Mouse (Mus musculus) lung, embryonic 15.5 days (tissue): Measurements from ENCODE around the gene Fto. TPM values are rescaled to one million over a fixed set of nuclear protein-coding genes. Genes with fewer than 3 reads are reported as not detected.
A peak's percentile ranks its signal among the peaks of the same experiment; 100 is the strongest.

Source experiments
- ATAC-seq: fragments of 200-750 bp; cut with Nextera tagmentation; 2 replicates; pipeline ENCODE4 v1.8.0; 2017; ENCODE audit warnings: moderate number of reproducible peaks, borderline replicate concordance; ENCODE audit not compliant: low FRiP score, low TSS enrichment; ENCODE audit errors: extremely low read depth
- H3K27ac ChIP-seq: fragments of 300-500 bp; sonication (generic); 2 replicates; pipeline ENCODE4 v1.5.1; 2015; ENCODE audit warnings: moderate library complexity, mild to moderate bottlenecking, inconsistent platforms
- H3K27me3 ChIP-seq: fragments of 300-500 bp; sonication (generic); 2 replicates; pipeline ENCODE4 v1.6.1; 2015; ENCODE audit warnings: inconsistent platforms
- H3K36me3 ChIP-seq: fragments of 300-500 bp; sonication (generic); 2 replicates; pipeline ENCODE4 v1.6.1; 2015; ENCODE audit warnings: inconsistent platforms
- H3K4me1 ChIP-seq: fragments of 300-500 bp; sonication (generic); 2 replicates; pipeline ENCODE4 v1.6.1; 2015; ENCODE audit warnings: inconsistent platforms
- H3K4me2 ChIP-seq: fragments of 300-500 bp; sonication (generic); 2 replicates; pipeline ENCODE4 v1.6.1; 2015; ENCODE audit warnings: inconsistent platforms, mild to moderate bottlenecking, moderate library complexity
- H3K4me3 ChIP-seq: fragments of 300-500 bp; sonication (generic); 2 replicates; pipeline ENCODE4 v1.5.1; 2015; ENCODE audit warnings: mild to moderate bottlenecking, inconsistent platforms
- H3K9ac ChIP-seq: fragments of 300-500 bp; sonication (generic); 2 replicates; pipeline ENCODE4 v1.6.1; 2015; ENCODE audit warnings: inconsistent platforms
- H3K9me3 ChIP-seq: fragments of 300-500 bp; sonication (generic); 2 replicates; pipeline ENCODE4 v1.6.1; 2016; ENCODE audit warnings: inconsistent platforms
- WGBS: fragments of 180-500 bp; shearing (Covaris S2); methylation state at CpG from one replicate; pipeline ENCODE4 v1.1.7; 2015; 5-methylcytosine and 5-hydroxymethylcytosine counted together
- polyA plus RNA-seq: library from polyadenylated mRNA; unstranded; fragments of >200 nt; fragmentation: Nextera tagmentation; extraction: Ambion mirVana; gene quantifications from 2 replicates; pipeline ENCODE4 v1.2.1, GENCODE M21; 2015

Fto gene
- polyA plus RNA-seq, 1 experiment from 2014 or later = 91.2 TPM

DNA sequence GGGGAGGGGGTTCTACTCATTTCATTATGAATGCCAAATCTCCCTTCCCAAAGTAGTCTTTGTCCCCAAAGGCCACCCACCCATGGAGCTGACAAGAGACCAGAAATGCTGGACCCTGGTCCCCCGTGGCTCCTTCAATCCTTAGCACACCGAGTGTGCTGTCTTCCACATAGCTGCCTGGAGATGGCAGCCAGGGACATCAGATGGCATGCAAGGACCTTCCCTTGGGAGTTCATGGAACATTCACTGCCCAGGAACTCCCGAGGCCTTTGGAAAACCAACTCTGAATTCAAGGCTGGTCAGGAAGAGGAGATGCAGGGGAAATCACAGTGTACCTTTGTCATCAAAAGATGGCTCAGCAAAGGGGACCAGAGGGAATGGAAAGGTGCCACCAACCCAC lies 372.1 kb downstream of the Fto start:
- H3K4me3 ChIP-seq = no peak overlapping the region
- peaks cover 8% of the 10 kb centered on the region; the same call in 1 of the 2 replicates for H3K4me1 ChIP-seq
- H3K27ac ChIP-seq = no peak overlapping the region
- no peak for ATAC-seq
- no peaks in the 10 kb centered on the region for H3K36me3 ChIP-seq
- H3K9me3 ChIP-seq = no peaks in the 10 kb centered on the region
- 43% methylated on average over 3 of the region's 3 CpGs for WGBS
- H3K9ac ChIP-seq = no peak overlapping the region
- no peak overlapping the region for H3K4me2 ChIP-seq
- H3K27me3 ChIP-seq = peaks cover 30% of the 10 kb centered on the region; the same call in 1 of the 2 replicates

GRCm38 (mm10) chr8:91692056-91692721 lies 378.9 kb downstream of the Fto start:
- Histone ChIP-seq H3K9ac (no peak overlapping the region), H3K4me1 (no peaks in the 10 kb centered on the region), H3K4me2 (no peak overlapping the region), H3K27me3 (peaks cover 9% of the 10 kb centered on the region; the same call in 1 of the 2 replicates), H3K9me3 (no peaks in the 10 kb centered on the region), H3K36me3 (no peaks in the 10 kb centered on the region), H3K4me3 (no peak overlapping the region), H3K27ac (no peak overlapping the region)
- WGBS = 23% methylated on average over 15 of the region's 15 CpGs
- ATAC-seq = no peak

- Histone ChIP-seq H3K36me3 (no peaks in the 10 kb centered on the region), H3K27ac (no peak overlapping the region), H3K27me3 (peaks cover 29% of the 10 kb centered on the region), H3K9ac (no peak overlapping the region), H3K4me2 (no peak overlapping the region), H3K4me1 (no peaks in the 10 kb centered on the region), H3K4me3 (no peak overlapping the region), H3K9me3 (no peaks in the 10 kb centered on the region)
- no peak for ATAC-seq
- 54% methylated on average over 5 of the region's 5 CpGs for WGBS
Measured at GRCm38 (mm10) chr8:91706533-91706932, 393.2 kb downstream of the Fto start.

DNA sequence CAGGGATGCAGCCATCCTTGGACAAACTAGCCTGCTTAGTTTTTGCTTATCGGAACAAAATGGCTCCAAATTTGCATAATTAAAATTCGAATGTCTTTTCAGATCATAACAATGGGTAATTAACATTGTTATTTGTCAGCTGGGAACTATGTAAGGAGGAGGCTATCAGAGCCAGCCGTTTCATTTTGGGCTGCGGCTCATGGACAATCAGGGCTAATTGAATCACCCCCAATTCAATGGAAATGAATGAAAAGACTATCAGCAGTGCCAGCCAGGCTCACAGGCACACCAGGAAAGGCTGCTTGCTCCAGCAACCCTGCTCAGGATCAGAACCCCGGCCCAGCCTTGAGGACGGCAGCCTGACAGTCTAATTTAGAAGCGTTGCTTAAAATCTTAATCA lies 395.3 kb downstream of the Fto start:
- ATAC-seq = no peak
- WGBS = 79% methylated on average over 7 of the region's 7 CpGs
- peaks cover 42% of the 10 kb centered on the region for H3K27me3 ChIP-seq
- H3K4me2 ChIP-seq = no peak overlapping the region
- H3K4me3 ChIP-seq = no peak overlapping the region
- no peaks in the 10 kb centered on the region for H3K9me3 ChIP-seq
- no peaks in the 10 kb centered on the region for H3K36me3 ChIP-seq
- H3K27ac ChIP-seq = no peak overlapping the region
- no peak overlapping the region for H3K9ac ChIP-seq
- H3K4me1 ChIP-seq = peaks cover 10% of the 10 kb centered on the region

DNA sequence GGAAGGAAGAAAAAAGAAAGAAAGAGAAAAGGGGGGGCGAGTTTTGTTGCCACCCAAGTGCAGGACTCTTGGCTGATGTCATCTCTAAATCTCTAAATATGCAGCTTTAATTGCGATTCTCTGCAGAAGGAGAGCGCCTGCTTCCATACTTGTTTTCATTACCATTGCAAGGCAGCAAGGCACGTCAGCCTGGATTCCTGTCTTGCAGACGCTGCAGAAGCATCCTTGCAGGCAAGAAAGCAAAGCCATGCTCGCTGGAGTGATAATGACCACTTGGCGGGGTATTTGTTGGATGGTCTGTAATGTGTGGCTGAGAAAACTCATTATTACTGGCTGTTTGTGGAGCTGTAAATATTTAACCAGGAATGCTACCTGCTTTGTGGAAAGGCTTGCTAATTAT lies 396.4 kb downstream of the Fto start:
- 30% methylated on average over 7 of the region's 7 CpGs for WGBS
- Histone ChIP-seq H3K27me3 (peaks cover 42% of the 10 kb centered on the region), H3K4me3 (no peak overlapping the region), H3K4me2 (no peak overlapping the region), H3K9me3 (no peaks in the 10 kb centered on the region), H3K36me3 (no peaks in the 10 kb centered on the region), H3K4me1 (peaks cover 17% of the 10 kb centered on the region), H3K27ac (no peak overlapping the region), H3K9ac (no peak overlapping the region)
- no peak for ATAC-seq

GRCm38 (mm10) chr8:91711202-91711601 lies 397.9 kb downstream of the Fto start:
- H3K27ac ChIP-seq = no peak overlapping the region
- H3K4me3 ChIP-seq = no peak overlapping the region
- peaks cover 20% of the 10 kb centered on the region for H3K4me1 ChIP-seq
- H3K4me2 ChIP-seq = no peak overlapping the region
- no peaks in the 10 kb centered on the region for H3K9me3 ChIP-seq
- H3K36me3 ChIP-seq = no peaks in the 10 kb centered on the region
- H3K9ac ChIP-seq = no peak overlapping the region
- WGBS = 53% methylated on average over 6 of the region's 6 CpGs
- no peak for ATAC-seq
- H3K27me3 ChIP-seq = peaks cover 48% of the 10 kb centered on the region

GRCm38 (mm10) chr8:91711981-91712598 lies 398.8 kb downstream of the Fto start:
- no peak overlapping the region for H3K27ac ChIP-seq
- 35% methylated on average over 6 of the region's 6 CpGs for WGBS
- peaks cover 20% of the 10 kb centered on the region for H3K4me1 ChIP-seq
- H3K9me3 ChIP-seq = no peaks in the 10 kb centered on the region
- peaks cover 57% of the 10 kb centered on the region for H3K27me3 ChIP-seq
- H3K36me3 ChIP-seq = no peaks in the 10 kb centered on the region
- no peak for ATAC-seq
- H3K4me3 ChIP-seq = no peak overlapping the region
- peak overlapping the region; percentile 71; the same call in 1 of the 2 replicates for H3K4me2 ChIP-seq
- no peak overlapping the region for H3K9ac ChIP-seq

- Histone ChIP-seq H3K4me1 (peaks cover 20% of the 10 kb centered on the region), H3K36me3 (no peaks in the 10 kb centered on the region), H3K27me3 (peaks cover 58% of the 10 kb centered on the region), H3K4me2 (peak overlapping the region; percentile 71), H3K27ac (no peak overlapping the region), H3K4me3 (peak overlapping the region; percentile 34), H3K9ac (peak overlapping the region; percentile 5; the same call in 1 of the 2 replicates), H3K9me3 (no peaks in the 10 kb centered on the region)
- WGBS = 3% methylated on average over 31 of the region's 31 CpGs
- no peak for ATAC-seq
Measured at GRCm38 (mm10) chr8:91712731-91713569, 399.6 kb downstream of the Fto start.

DNA sequence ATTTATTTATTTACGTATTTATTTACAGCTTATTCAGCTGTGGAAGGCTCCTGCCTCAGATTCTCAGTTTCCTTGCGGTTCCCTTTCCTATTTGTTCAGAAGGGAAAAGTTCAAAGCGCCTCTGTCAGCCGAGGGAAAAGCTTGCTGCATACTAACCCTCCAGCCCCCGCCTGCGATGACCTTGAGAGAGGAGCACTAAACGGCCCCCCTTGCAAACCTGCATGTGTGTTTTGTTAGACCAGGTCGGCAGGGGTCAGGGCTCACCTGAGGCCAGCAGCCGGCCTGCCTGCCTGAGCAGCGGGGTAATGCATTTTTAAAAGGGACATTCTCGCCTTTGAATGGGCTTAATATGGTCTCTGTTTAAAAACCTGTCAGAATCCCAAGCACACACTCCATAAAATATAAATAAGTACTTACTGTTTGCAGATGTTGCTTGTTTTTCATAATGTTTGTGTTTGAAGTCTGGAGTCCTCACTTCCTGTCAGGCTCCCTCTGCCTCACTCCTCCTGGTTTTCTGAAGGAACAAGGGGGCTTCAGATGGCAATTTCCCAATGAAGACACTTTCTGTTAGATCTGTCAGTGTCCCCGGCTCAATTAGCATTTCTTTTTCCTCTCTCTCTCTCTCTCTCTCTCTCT lies 400.5 kb downstream of the Fto start:
- no peaks in the 10 kb centered on the region for H3K9me3 ChIP-seq
- peak overlapping the region; percentile 34 for H3K4me3 ChIP-seq
- H3K27me3 ChIP-seq = peaks cover 52% of the 10 kb centered on the region
- H3K4me1 ChIP-seq = peaks cover 20% of the 10 kb centered on the region
- no peaks in the 10 kb centered on the region for H3K36me3 ChIP-seq
- H3K9ac ChIP-seq = no peak overlapping the region
- ATAC-seq = peak; percentile 55; the same call in 1 of the 2 replicates
- WGBS = 8% methylated on average over 12 of the region's 12 CpGs
- no peak overlapping the region for H3K27ac ChIP-seq
- H3K4me2 ChIP-seq = peak overlapping the region; percentile 71

DNA sequence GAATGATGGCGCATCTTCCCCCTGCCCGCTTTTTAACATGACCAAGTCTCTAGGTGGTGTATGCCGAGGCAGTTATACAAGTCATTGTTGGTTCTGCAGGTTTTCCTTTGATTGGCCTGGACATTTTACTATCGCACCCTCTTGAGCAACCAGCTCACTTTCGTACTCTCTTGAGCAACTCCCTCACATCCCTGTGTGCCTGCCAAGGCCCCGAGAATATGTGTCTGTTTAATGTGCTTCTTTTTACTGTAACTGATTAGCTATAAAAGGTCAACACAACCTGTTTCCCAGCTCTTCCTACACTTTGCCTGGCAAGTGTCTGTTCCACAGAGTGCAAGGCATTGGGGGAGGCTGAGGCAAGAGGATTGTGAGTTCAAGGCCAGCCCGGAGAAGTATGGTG lies 401.4 kb downstream of the Fto start:
- ATAC-seq = no peak
- H3K27ac ChIP-seq = no peak overlapping the region

DNA sequence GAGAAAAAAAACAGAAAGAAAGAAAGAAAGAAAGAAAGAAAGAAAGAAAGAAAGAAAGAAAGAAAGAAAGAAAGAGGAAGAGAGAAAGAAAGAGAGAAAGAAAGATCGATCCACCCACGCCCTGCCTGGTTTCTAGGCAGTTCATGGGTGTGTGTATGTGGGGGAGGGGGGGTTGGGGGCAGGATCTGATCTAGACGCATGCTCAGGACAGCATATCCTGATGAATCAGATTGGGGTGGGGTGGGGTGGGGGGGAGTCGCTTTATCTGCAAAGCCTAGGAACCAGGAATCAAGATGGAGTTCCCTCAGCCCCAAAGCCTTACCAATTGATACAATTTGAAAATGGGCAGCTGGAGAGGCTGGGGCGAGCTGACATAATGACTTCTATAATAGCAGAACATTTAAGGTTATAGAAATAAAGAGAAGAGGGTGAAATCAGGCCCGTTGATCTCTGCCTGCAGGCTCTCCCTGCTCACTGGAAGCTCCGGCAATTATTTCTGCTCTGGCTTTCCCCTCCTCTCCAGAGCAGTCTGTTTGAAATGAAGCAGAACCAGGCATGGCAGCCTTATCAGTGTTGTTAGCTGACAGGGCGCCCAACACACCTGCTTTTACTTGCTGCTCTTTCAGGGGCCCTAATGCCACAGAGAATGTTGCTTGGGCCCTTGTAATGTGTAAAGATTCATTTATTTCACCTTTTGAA lies 402.2 kb downstream of the Fto start:
- H3K9ac ChIP-seq = no peak overlapping the region
- ATAC-seq = no peak
- peaks cover 20% of the 10 kb centered on the region for H3K4me1 ChIP-seq
- WGBS = 45% methylated on average over 8 of the region's 8 CpGs
- H3K4me3 ChIP-seq = no peak overlapping the region
- no peaks in the 10 kb centered on the region for H3K36me3 ChIP-seq
- peaks cover 37% of the 10 kb centered on the region for H3K27me3 ChIP-seq
- H3K27ac ChIP-seq = no peak overlapping the region
- H3K4me2 ChIP-seq = no peak overlapping the region
- no peaks in the 10 kb centered on the region for H3K9me3 ChIP-seq

More for the DNA sequence above, 401.4 kb downstream of the Fto start:
- WGBS = 75% methylated on average over 7 of the region's 7 CpGs
- H3K9me3 ChIP-seq = no peaks in the 10 kb centered on the region
- no peak overlapping the region for H3K4me2 ChIP-seq
- no peak overlapping the region for H3K4me3 ChIP-seq
- H3K4me1 ChIP-seq = peaks cover 20% of the 10 kb centered on the region
- H3K36me3 ChIP-seq = no peaks in the 10 kb centered on the region
- peaks cover 45% of the 10 kb centered on the region for H3K27me3 ChIP-seq
- H3K9ac ChIP-seq = no peak overlapping the region
